Mouse (Mus musculus) embryonic facial prominence, embryonic 11.5 days (tissue): ENCODE measurements around the gene Tbc1d24. TPM values are rescaled to one million over a fixed set of nuclear protein-coding genes. Genes with fewer than 3 reads are reported as not detected.

ENCODE experiments used
- ATAC-seq: fragments of 200-750 bp; cut with Nextera tagmentation; replicated peaks from 2 replicates; pipeline ENCODE4 v1.8.0; 2017; ENCODE audit warnings: low read depth; ENCODE audit not compliant: insufficient number of reproducible peaks, low FRiP score, low TSS enrichment
- DNase-seq: peaks from one replicate; pipeline ENCODE4 v3.0.0-alpha.2; 2015; ENCODE audit warnings: low spot score
- H3K27ac ChIP-seq: fragments of 300-500 bp; sonication (generic); replicated peaks from 2 replicates; pipeline ENCODE4 v1.5.1; 2014; ENCODE audit warnings: mild to moderate bottlenecking, low read depth, low read length, control low read depth
- H3K27me3 ChIP-seq: fragments of 300-500 bp; sonication (generic); 2 replicates; pipeline ENCODE4 v1.6.1; 2014; ENCODE audit warnings: mild to moderate bottlenecking, low read length, moderate library complexity, mixed read lengths; ENCODE audit not compliant: control insufficient read depth, insufficient read depth
- H3K36me3 ChIP-seq: fragments of 300-500 bp; sonication (generic); replicated peaks from 2 replicates; pipeline ENCODE4 v1.6.1; 2014; ENCODE audit warnings: low read depth, mild to moderate bottlenecking, low read length, moderate library complexity, mixed read lengths; ENCODE audit not compliant: control insufficient read depth, insufficient read depth
- H3K4me1 ChIP-seq: fragments of 300-500 bp; sonication (generic); 2 replicates; pipeline ENCODE4 v1.6.1; 2014; ENCODE audit warnings: low read length, mixed read lengths; ENCODE audit not compliant: control insufficient read depth, insufficient read depth
- H3K4me2 ChIP-seq: fragments of 300-500 bp; sonication (generic); 2 replicates; pipeline ENCODE4 v1.6.1; 2014; ENCODE audit warnings: low read depth, mild to moderate bottlenecking, control low read depth, low read length, moderate library complexity
- H3K4me3 ChIP-seq: fragments of 300-500 bp; sonication (generic); 2 replicates; pipeline ENCODE4 v1.5.1; 2014; ENCODE audit warnings: low read depth, low read length, control low read depth
- H3K9ac ChIP-seq: fragments of 300-500 bp; sonication (generic); replicated peaks from 2 replicates; pipeline ENCODE4 v1.6.1; 2014; ENCODE audit warnings: mild to moderate bottlenecking, control low read depth, low read length
- H3K9me3 ChIP-seq: fragments of 300-500 bp; sonication (generic); replicated peaks from 2 replicates; pipeline ENCODE4 v1.6.1; 2016; ENCODE audit warnings: mild to moderate bottlenecking, low read length, inconsistent platforms, mixed read lengths; ENCODE audit not compliant: control insufficient read depth
- WGBS: fragments of 180-500 bp; shearing (Covaris S2); extraction: QIAGEN DNeasy Blood & Tissue Kit; methylation state at CpG from one replicate; pipeline ENCODE4 v1.1.7; 2014; 5-methylcytosine and 5-hydroxymethylcytosine counted together
- polyA plus RNA-seq: library from polyadenylated mRNA; unstranded; fragments of >200 nt; fragmentation: Nextera tagmentation; extraction: Ambion mirVana; gene quantifications from 2 replicates; pipeline ENCODE4 v1.2.1, GENCODE M21; 2014

Tbc1d24 gene
- polyA plus RNA-seq, 1 experiment from 2014 or later = 3.7 TPM

GRCm38 (mm10) chr17:24170125-24170524 lies 35.2 kb downstream of the Tbc1d24 start:
- H3K36me3 ChIP-seq = no peaks in the 10 kb centered on the region; the same call in 1 of the 2 replicates
- H3K4me2 ChIP-seq = peak overlapping the region; percentile 41
- H3K9me3 ChIP-seq = no peaks in the 10 kb centered on the region
- no peaks in the 10 kb centered on the region for H3K4me1 ChIP-seq
- peak overlapping the region; percentile 87 for H3K9ac ChIP-seq
- no peaks in the 10 kb centered on the region for H3K27me3 ChIP-seq
- no peak for DNase-seq
- no peak overlapping the region for H3K27ac ChIP-seq
- peak overlapping the region; percentile 80 for H3K4me3 ChIP-seq
- no peak for ATAC-seq
- 69% methylated on average over 3 of the region's 3 CpGs for WGBS

DNA sequence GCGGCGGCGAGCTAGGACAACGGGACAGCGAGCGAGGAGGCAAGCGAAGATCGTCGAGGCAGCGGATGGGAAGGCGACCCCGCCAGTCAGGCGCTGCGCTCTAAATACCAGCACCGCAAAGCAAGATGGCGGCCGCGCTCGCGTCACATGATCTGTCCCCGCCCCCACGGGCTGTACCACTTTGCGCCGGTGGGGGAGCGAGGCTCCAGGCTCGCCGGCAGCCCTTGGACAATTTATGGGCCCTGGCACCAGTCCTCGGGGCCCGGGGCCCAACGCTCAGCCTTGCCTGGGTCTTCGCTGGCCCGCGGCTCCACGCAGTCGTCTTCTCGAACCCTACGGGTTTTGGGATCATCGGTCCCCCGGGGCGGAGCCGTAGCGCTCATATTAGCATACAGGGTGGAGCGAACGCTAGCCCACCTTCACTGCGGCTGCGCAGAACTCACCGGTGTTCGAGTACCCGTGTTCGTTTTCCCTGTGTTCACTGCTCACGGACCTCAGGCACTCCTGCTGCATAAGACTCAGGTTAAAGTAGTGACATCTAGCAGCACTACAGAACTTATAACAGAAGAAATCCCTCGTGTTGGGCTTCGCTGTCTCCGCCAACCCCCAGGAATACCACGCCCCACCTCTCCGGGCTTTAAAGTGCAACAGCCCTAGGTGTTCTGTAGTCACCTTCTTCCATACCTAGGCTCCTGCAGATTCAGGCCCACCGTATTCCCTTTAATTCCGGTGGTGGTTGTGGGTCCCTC lies 35.9 kb downstream of the Tbc1d24 start, which contains the start of gene Atp6v0c:
Atp6v0c (minus strand) TSS at position 386 of the 749 bp plus-strand sequence.
- Histone ChIP-seq H3K27ac (peak within 1 kb of the TSS; percentile 91), H3K4me2 (peak within 1 kb of the TSS; percentile 75), H3K27me3 (no peaks in the 10 kb centered on the region), H3K9ac (peak within 1 kb of the TSS; percentile 87), H3K4me1 (no peaks in the 10 kb centered on the region), H3K9me3 (no peaks in the 10 kb centered on the region), H3K4me3 (peak within 1 kb of the TSS; percentile 80), H3K36me3 (no peaks in the 10 kb centered on the region; the same call in 1 of the 2 replicates)
- ATAC-seq (peak; percentile 87), DNase-seq (peak; percentile 96)
- WGBS = under 1% methylated on average over 58 of the region's 58 CpGs

- H3K27ac ChIP-seq = peak overlapping the region; percentile 91
- DNase-seq (peak; percentile 59), ATAC-seq (peak; percentile 55)
- H3K9me3 ChIP-seq = no peaks in the 10 kb centered on the region
- WGBS = under 1% methylated on average over 41 of the region's 41 CpGs
- H3K36me3 ChIP-seq = no peaks in the 10 kb centered on the region; the same call in 1 of the 2 replicates
- no peaks in the 10 kb centered on the region for H3K27me3 ChIP-seq
- peak overlapping the region; percentile 80 for H3K4me3 ChIP-seq
- peak overlapping the region; percentile 75 for H3K4me2 ChIP-seq
- H3K4me1 ChIP-seq = no peaks in the 10 kb centered on the region
- H3K9ac ChIP-seq = peak overlapping the region; percentile 87
Measured at GRCm38 (mm10) chr17:24168590-24169277, 36.6 kb downstream of the Tbc1d24 start.

- DNase-seq (no peak), ATAC-seq (no peak)
- no peaks in the 10 kb centered on the region for H3K4me1 ChIP-seq
- no peaks in the 10 kb centered on the region for H3K9me3 ChIP-seq
- peak overlapping the region; percentile 80 for H3K4me3 ChIP-seq
- peak overlapping the region; percentile 75 for H3K4me2 ChIP-seq
- no peak overlapping the region for H3K27ac ChIP-seq
- H3K36me3 ChIP-seq = no peaks in the 10 kb centered on the region; the same call in 1 of the 2 replicates
- 66% methylated on average over 7 of the region's 7 CpGs for WGBS
- H3K9ac ChIP-seq = peak overlapping the region; percentile 87
- no peaks in the 10 kb centered on the region for H3K27me3 ChIP-seq
Measured at GRCm38 (mm10) chr17:24167891-24168505, 37.4 kb downstream of the Tbc1d24 start.

DNA sequence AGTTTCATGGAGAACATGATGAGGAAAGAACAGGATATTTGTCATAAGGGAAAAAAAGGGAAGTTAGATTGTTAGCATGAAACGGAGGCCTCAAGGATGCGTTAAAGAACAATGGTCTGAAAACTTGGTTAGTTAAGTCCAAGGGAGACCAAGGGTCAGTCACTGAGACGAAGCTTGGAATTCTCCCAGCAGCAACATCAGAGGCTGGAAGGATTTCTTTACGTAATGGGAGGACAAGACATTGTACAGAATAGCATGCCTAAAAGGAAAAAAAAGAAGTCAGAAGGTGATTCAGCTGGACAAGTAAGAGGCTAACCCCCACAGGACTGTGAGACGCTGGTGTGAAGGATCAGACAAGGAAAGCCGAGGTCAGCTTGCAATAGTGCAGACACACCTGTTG lies 38.2 kb downstream of the Tbc1d24 start:
- WGBS = 92% methylated on average over 6 of the region's 6 CpGs
- ATAC-seq (no peak), DNase-seq (no peak)
- Histone ChIP-seq H3K27ac (no peak overlapping the region), H3K4me3 (no peak overlapping the region; the same call in 1 of the 2 replicates), H3K4me2 (no peak overlapping the region), H3K36me3 (no peaks in the 10 kb centered on the region; the same call in 1 of the 2 replicates), H3K9ac (no peak overlapping the region), H3K27me3 (no peaks in the 10 kb centered on the region), H3K9me3 (no peaks in the 10 kb centered on the region), H3K4me1 (no peaks in the 10 kb centered on the region)

- Histone ChIP-seq H3K4me3 (no peak overlapping the region), H3K27ac (no peak overlapping the region), H3K4me2 (no peak overlapping the region), H3K36me3 (no peaks in the 10 kb centered on the region; the same call in 1 of the 2 replicates), H3K4me1 (no peaks in the 10 kb centered on the region), H3K9me3 (no peaks in the 10 kb centered on the region), H3K9ac (no peak overlapping the region), H3K27me3 (no peaks in the 10 kb centered on the region)
- ATAC-seq (no peak), DNase-seq (no peak)
- 78% methylated on average over 10 of the region's 11 CpGs for WGBS
Measured at GRCm38 (mm10) chr17:24164566-24165259, 40.6 kb downstream of the Tbc1d24 start.

DNA sequence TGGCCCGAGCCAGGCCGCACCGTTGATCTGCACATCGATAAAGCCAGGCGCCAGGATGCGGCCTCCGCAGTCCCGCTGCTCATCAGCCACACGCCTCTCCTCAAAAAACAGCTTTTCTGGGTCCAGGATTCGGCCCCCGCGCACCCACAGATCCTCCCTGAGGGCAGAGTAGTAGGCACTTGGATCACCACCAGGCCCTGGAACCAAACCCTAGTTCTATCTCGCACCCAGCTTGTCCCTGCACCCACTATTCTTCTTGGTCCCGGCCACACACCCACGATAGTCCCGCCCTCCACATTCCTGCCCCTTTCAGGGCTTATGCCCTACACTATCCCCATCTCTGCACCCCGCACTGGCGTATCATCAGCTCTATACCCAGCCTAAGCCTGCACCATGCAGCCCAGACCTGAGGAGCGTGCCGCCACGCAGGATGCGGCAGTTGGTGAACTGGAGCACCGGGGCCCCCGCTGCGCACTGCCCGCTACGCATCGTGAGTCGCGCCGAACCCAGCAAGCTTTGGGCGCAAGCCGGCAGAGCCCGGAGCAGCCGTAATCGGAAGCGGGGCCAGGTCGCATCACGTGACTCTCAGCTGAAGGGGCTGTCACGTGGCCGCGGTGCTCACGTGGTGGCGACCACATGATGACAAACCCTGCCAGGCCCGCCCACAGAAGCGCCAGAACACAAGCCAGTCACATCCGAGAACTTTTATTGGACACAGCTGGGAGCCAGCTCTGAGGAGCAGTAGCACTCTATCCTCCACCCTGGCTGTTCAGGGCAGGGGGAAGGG lies 42.0 kb downstream of the Tbc1d24 start, which contains the start of gene Amdhd2:
Amdhd2 (minus strand) TSS at position 591 of the 787 bp plus-strand sequence.
- Histone ChIP-seq H3K9ac (peak within 1 kb of the TSS; percentile 82), H3K9me3 (no peaks in the 10 kb centered on the region), H3K27me3 (no peaks in the 10 kb centered on the region), H3K4me1 (no peaks in the 10 kb centered on the region), H3K4me3 (peak within 1 kb of the TSS; percentile 81), H3K27ac (peak within 1 kb of the TSS; percentile 56), H3K4me2 (peak within 1 kb of the TSS; percentile 93), H3K36me3 (no peaks in the 10 kb centered on the region; the same call in 1 of the 2 replicates)
- ATAC-seq = peak; percentile 93
- WGBS = 2% methylated on average over 47 of the region's 47 CpGs
- peak; percentile 98 for DNase-seq
